Mouse (Mus musculus): Measurements from ENCODE around the gene Olfr341. TPM values are rescaled to one million over a fixed set of nuclear protein-coding genes. Genes with fewer than 3 reads are reported as not detected.

Olfr341 gene
- total RNA-seq (2017) = not detected in 2 replicates

DNA sequence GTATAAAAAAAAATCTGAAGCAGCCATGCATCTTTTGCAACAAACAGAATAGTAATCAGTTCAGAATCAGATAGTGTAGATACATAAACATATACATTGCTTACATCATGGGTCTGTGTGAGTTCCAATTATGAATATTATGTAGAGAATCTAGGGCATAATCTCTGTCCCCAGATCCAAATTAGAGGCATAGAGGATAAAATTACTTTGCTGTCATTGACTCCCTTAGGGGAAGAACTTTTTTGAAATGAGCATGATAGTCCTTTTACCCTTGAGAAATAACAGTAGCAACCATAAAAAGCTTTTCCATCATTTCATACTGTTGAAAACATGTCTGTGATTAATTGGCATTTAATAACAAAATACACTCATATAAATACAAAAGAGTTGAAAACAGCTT, at the start of gene Olfr341:
Olfr341 (minus strand) TSS at position 101 of the 400 bp plus-strand sequence.
- no peak for ATAC-seq (ENCODE audit: extremely low read depth, insufficient number of reproducible peaks, low FRiP score, poor library complexity, severe bottlenecking)

DNA sequence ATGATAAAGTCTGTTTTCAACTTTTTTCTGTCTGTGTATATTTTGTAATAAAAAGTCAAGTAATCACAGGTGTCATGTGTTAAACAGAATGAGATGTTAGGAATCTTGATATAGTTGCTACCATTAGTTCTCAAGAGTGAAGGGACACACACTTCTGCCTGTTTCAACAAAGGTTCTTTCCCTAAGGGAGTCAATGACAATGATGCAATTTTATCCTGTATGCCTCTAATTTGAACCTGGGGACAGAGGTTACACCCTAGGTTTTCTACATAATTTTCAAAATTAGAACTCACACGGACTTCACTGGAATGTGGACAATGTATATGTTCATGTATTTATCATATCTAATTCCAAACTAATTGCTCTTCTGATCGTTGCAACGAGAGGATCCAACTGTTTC, 42.4 kb upstream of the Olfr341 start, which contains the start of gene Olfr342:
Olfr342 (plus strand) TSS at position 301 of the 400 bp plus-strand sequence.
- ATAC-seq (ENCODE audit: extremely low read depth, insufficient number of reproducible peaks, low FRiP score, poor library complexity, severe bottlenecking) = no peak

DNA sequence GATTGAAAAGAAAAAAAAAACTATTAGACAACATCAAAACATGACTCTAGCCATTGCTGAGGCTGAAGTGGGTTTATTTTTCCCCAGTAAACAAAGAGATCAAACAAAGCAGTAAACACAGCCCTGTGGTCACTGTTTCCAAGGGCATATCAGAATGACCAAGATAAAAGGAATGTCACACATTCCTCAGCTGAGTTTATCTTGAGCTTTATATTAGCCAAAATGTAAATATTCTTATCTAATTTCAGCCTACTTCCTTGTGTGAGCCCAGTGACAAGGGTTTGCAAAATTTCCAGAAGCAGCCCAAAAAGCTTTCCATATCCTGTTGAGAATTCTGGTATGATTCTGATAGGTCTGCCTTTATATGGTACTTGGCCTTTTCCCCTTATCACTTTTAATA, 8.6 kb downstream of the Olfr341 start:
- ATAC-seq (ENCODE audit: extremely low read depth, insufficient number of reproducible peaks, low FRiP score, poor library complexity, severe bottlenecking) = no peak

GRCm38 (mm10) chr2:36452287-36452686, 30.0 kb downstream of the Olfr341 start, which contains the start of gene Olfr340:
Olfr340 (plus strand) TSS chr2:36452587.
- ATAC-seq (ENCODE audit: extremely low read depth, insufficient number of reproducible peaks, low FRiP score, poor library complexity, severe bottlenecking) = no peak

Other genes with a start within 250 kb of the Olfr341 start
- gene Olfr338, start 108.9 kb downstream of the Olfr341 start, total RNA-seq (2017) = not detected in 2 replicates
- not detected in 2 replicates for gene Olfr339, start 63.5 kb downstream of the Olfr341 start, total RNA-seq (2017)
- gene Olfr340, start 29.9 kb downstream of the Olfr341 start, total RNA-seq (2017) = not detected in 2 replicates
- gene Olfr342, start 42.5 kb upstream of the Olfr341 start, total RNA-seq (2017) = 0.35 TPM in 1 of 2 replicates, not detected in the other
- 0.12 TPM in 1 of 2 replicates, not detected in the other for gene Olfr344, start 84.2 kb upstream of the Olfr341 start, total RNA-seq (2017)
- gene Olfr345, start 157.6 kb upstream of the Olfr341 start, total RNA-seq (2017) = not detected in 2 replicates
- gene Olfr346, start 203.3 kb upstream of the Olfr341 start, total RNA-seq (2017) = not detected in 2 replicates
- gene Olfr347, start 249.4 kb upstream of the Olfr341 start, total RNA-seq (2017) = not detected in 2 replicates

Data from neutrophil, adult 5-6 weeks (primary cell).